Mouse (Mus musculus): Measurements from ENCODE around the gene Mrpl1. TPM values are rescaled to one million over a fixed set of nuclear protein-coding genes. Genes with fewer than 3 reads are reported as not detected.

The Mrpl1 gene
- polyA plus RNA-seq, 1 experiment from 2014 or later = 24.8 TPM

DNA sequence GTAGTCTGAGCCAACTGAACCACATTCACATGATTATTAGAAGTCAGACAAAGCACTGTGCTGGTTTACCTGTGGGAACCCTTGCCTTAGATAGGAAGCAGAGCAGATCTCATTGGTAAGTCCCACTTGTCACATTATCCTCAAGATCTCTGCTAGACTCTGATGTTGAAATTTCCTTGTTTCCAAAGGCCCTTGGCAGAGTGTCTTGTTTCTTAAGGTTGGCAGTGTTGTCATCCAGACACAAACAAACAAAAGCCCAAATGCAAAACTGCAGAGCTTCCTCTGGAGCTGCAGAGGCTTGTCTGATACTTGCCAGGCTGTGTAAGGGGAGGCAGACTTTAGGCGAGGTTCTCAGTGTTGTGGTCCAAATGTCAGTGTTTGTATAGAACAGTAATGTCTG, 31.6 kb downstream of the Mrpl1 start:
- Histone ChIP-seq H3K9ac (replicated peaks) (no peak overlapping the region), H3K4me3 (replicated peaks) (no peak overlapping the region)
- ATAC-seq (ENCODE audit: insufficient number of reproducible peaks, insufficient read depth, low FRiP score, low TSS enrichment, low read depth) = no peak

DNA sequence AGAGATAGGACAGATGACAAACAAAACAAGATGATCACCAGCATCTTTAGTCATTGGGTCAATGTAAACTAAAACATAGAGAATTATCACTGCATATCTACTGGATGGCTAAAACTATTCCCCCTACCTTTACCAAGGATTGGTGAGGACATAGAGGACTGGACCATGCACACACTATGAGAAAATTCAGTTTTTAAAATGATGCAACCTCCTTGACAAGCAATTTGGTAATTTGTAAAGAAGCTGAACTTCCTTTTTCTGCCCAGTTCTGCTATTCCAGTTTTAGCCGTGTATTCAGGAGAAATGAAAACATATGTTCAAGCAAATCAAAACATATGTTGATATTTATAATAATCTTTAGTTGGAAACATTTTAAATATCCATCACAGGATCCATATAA, 35.2 kb downstream of the Mrpl1 start:
- Histone ChIP-seq H3K9ac (replicated peaks) (no peak overlapping the region), H3K4me1 (replicated peaks) (no peaks in the 10 kb centered on the region), H3K4me2 (no peak overlapping the region), H3K36me3 (peaks cover 19% of the 10 kb centered on the region), H3K27ac (no peak overlapping the region), H3K9me3 (no peaks in the 10 kb centered on the region), H3K27me3 (no peaks in the 10 kb centered on the region), H3K4me3 (replicated peaks) (no peak overlapping the region)
- 44% methylated on average over 1 of the region's 1 CpGs for WGBS
- ATAC-seq (ENCODE audit: insufficient number of reproducible peaks, insufficient read depth, low FRiP score, low TSS enrichment, low read depth) = no peak

More for the DNA sequence above, 31.6 kb downstream of the Mrpl1 start:
- H3K4me1 ChIP-seq (replicated peaks) = no peaks in the 10 kb centered on the region
- H3K27me3 ChIP-seq = no peaks in the 10 kb centered on the region
- H3K4me2 ChIP-seq = no peak overlapping the region
- WGBS = 75% methylated on average over 1 of the region's 1 CpGs
- H3K36me3 ChIP-seq = peaks cover 27% of the 10 kb centered on the region
- no peak overlapping the region for H3K27ac ChIP-seq
- no peaks in the 10 kb centered on the region for H3K9me3 ChIP-seq

DNA sequence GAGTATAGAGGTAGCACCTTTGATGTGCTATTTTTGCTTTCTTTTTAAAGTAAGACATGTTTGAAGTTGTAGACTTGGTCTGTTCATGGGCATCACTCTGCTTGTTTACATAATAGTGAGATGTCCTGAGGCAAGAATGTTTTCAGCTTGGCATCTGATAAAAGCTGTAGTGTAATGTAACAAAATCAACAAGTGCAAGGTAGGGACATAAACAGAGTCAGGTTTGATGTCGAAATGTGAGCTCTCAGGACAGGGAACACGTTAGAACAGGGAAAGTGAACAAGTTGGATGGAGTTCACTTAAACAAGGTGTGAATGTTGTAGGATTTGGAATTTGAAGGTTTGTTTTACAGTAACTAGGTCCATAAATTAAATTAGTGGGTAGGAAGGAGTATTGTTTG, 44.7 kb downstream of the Mrpl1 start:
- Histone ChIP-seq H3K27me3 (no peaks in the 10 kb centered on the region), H3K27ac (no peak overlapping the region), H3K4me3 (replicated peaks) (no peak overlapping the region), H3K4me2 (no peak overlapping the region), H3K9ac (replicated peaks) (no peak overlapping the region), H3K4me1 (replicated peaks) (peaks cover 6% of the 10 kb centered on the region; the same call in 1 of the 2 replicates), H3K9me3 (no peaks in the 10 kb centered on the region), H3K36me3 (0 out of 2 replicates have a peak, but pooled peaks cover 6% of the 10 kb centered on the region)
- WGBS = 74% methylated on average over 2 of the region's 2 CpGs
- ATAC-seq (ENCODE audit: insufficient number of reproducible peaks, insufficient read depth, low FRiP score, low TSS enrichment, low read depth) = no peak

GRCm38 (mm10) chr5:96255166-96255565, 45.9 kb downstream of the Mrpl1 start:
- 74% methylated on average over 3 of the region's 3 CpGs for WGBS
- H3K4me1 ChIP-seq (replicated peaks) = peaks cover 6% of the 10 kb centered on the region; the same call in 1 of the 2 replicates
- no peak overlapping the region for H3K27ac ChIP-seq
- no peak overlapping the region for H3K4me2 ChIP-seq
- no peaks in the 10 kb centered on the region for H3K9me3 ChIP-seq
- 0 out of 2 replicates have a peak, but pooled peaks cover 4% of the 10 kb centered on the region for H3K36me3 ChIP-seq
- no peaks in the 10 kb centered on the region for H3K27me3 ChIP-seq
- H3K4me3 ChIP-seq (replicated peaks) = no peak overlapping the region
- ATAC-seq (ENCODE audit: insufficient number of reproducible peaks, insufficient read depth, low FRiP score, low TSS enrichment, low read depth) = no peak
- H3K9ac ChIP-seq (replicated peaks) = no peak overlapping the region

DNA sequence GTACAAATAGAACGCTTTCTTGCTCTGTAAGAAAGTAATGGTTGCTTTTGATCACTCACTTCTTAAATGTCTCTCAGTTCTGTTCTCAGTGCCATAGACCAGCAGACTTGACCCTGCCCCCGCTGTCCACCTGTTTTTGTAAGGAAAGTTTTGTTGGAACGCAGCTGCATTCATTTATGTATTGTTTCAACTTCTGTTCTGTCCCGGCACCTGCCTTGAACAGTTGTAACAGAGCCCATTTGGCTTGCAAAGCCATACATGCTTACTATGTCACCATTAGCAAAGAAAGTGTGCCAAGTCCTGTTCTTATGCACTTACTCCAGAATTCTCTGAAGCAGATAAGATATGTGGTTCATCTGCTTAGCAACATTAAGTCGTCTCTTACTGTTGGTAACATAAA, 48.9 kb downstream of the Mrpl1 start:
- Histone ChIP-seq H3K27ac (no peak overlapping the region), H3K4me3 (replicated peaks) (no peak overlapping the region), H3K4me1 (replicated peaks) (peaks cover 6% of the 10 kb centered on the region; the same call in 1 of the 2 replicates), H3K4me2 (no peak overlapping the region), H3K27me3 (no peaks in the 10 kb centered on the region), H3K9ac (replicated peaks) (no peak overlapping the region), H3K36me3 (peaks cover 8% of the 10 kb centered on the region), H3K9me3 (no peaks in the 10 kb centered on the region)
- WGBS = 73% methylated on average over 5 of the region's 5 CpGs
- ATAC-seq (ENCODE audit: insufficient number of reproducible peaks, insufficient read depth, low FRiP score, low TSS enrichment, low read depth) = no peak

DNA sequence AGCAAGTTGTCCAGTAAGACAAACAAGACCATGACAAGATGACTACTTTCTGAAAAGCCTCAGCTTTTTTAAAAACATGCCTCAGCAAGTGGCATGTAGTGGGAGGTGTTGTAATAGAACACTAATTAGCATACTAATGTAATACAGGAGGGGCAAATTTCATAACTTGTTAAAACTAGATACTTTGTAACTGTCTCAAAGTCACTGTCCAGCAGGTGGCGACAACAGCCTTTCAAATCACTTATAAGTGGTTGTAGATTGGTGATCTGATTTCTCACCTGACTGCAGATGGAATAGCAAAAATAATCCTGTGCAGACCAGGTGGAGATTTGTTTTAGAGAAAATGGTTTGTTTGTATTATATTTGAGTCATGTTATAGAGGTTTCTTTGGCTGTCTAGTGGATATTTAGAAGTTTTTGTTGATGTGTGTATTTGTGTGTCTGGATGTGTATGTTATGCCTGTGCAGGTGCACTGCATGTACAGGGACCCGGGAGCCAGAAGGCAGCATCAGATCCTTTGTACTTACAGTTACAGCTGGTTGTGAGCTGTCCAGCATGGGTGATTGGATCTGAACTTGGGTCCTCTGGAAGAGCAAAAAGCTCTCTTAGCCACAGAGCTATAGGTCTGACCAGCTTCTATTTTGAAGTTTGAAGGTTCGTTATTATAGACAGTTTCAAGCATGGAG, 57.9 kb downstream of the Mrpl1 start:
- ATAC-seq (ENCODE audit: insufficient number of reproducible peaks, insufficient read depth, low FRiP score, low TSS enrichment, low read depth) = no peak
- H3K4me1 ChIP-seq (replicated peaks) = no peaks in the 10 kb centered on the region
- H3K9ac ChIP-seq (replicated peaks) = no peak overlapping the region
- H3K4me2 ChIP-seq = no peak overlapping the region
- WGBS = 63% methylated on average over 3 of the region's 3 CpGs
- H3K36me3 ChIP-seq = peaks cover 30% of the 10 kb centered on the region
- no peaks in the 10 kb centered on the region for H3K27me3 ChIP-seq
- no peak overlapping the region for H3K27ac ChIP-seq
- no peak overlapping the region for H3K4me3 ChIP-seq (replicated peaks)
- no peaks in the 10 kb centered on the region for H3K9me3 ChIP-seq

DNA sequence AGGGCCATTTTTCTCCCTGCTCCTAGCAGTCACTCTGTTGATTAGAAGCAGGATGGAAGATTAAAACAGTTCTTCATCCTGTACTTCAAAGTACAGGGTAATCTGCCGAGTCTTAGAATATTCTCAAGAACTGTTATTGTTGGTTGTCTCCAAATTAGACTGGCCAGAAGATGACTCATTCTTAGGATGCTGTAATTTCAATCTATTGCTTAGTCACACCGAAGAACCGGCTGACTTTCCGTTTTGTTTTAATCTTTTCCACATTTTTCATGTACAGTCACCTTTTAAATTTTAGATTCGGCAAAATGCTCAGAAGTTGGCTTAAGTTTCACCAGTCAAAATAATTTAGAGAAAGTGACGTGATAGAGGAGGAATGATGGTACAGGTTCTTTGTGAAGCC, 61.8 kb downstream of the Mrpl1 start:
- WGBS = 87% methylated on average over 6 of the region's 6 CpGs
- Histone ChIP-seq H3K4me2 (no peak overlapping the region), H3K4me3 (replicated peaks) (no peak overlapping the region), H3K9ac (replicated peaks) (no peak overlapping the region), H3K27me3 (no peaks in the 10 kb centered on the region), H3K36me3 (0 out of 2 replicates have a peak, but pooled peaks cover 1% of the 10 kb centered on the region), H3K9me3 (no peaks in the 10 kb centered on the region), H3K4me1 (replicated peaks) (no peaks in the 10 kb centered on the region), H3K27ac (no peak overlapping the region)
- ATAC-seq (ENCODE audit: insufficient number of reproducible peaks, insufficient read depth, low FRiP score, low TSS enrichment, low read depth) = no peak

- no peak overlapping the region for H3K4me2 ChIP-seq
- H3K9ac ChIP-seq (replicated peaks) = no peak overlapping the region
- no peaks in the 10 kb centered on the region for H3K36me3 ChIP-seq
- peaks cover 8% of the 10 kb centered on the region for H3K4me1 ChIP-seq (replicated peaks)
- H3K4me3 ChIP-seq (replicated peaks) = no peak overlapping the region
- H3K9me3 ChIP-seq = no peaks in the 10 kb centered on the region
- H3K27me3 ChIP-seq = no peaks in the 10 kb centered on the region
- no peak overlapping the region for H3K27ac ChIP-seq
- whole genome bisulfite sequencing = 24% methylated on average over 8 of the region's 8 CpGs
- no peak for ATAC-seq (ENCODE audit: insufficient number of reproducible peaks, insufficient read depth, low FRiP score, low TSS enrichment, low read depth)
Observed at GRCm38 (mm10) chr5:96305786-96306185, 96.5 kb downstream of the Mrpl1 start.

DNA sequence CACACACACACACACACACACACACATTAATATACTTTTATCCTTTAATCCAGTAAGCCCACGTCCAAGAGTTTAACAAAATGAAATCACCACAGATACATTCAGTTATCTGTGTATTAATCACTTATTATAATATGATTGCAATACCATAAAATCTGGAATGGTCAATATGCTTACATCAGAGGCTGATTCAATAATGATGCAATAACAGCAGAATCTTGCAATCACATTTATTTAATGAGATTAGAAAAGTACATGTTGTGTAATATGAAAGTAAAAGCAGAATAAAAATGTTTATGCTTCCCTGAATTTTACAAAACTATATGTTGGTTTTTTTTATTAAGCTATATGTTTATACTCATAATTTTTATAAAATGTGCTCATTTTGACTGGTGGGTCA, 97.0 kb downstream of the Mrpl1 start:
- Histone ChIP-seq H3K4me2 (no peak overlapping the region), H3K9ac (replicated peaks) (no peak overlapping the region), H3K27ac (no peak overlapping the region), H3K4me3 (replicated peaks) (no peak overlapping the region), H3K4me1 (replicated peaks) (peaks cover 11% of the 10 kb centered on the region), H3K9me3 (no peaks in the 10 kb centered on the region), H3K27me3 (no peaks in the 10 kb centered on the region), H3K36me3 (no peaks in the 10 kb centered on the region)
- WGBS = 78% methylated on average over 1 of the region's 1 CpGs
- no peak for ATAC-seq (ENCODE audit: insufficient number of reproducible peaks, insufficient read depth, low FRiP score, low TSS enrichment, low read depth)

GRCm38 (mm10) chr5:96306826-96307225, 97.5 kb downstream of the Mrpl1 start:
- no peak overlapping the region for H3K4me3 ChIP-seq (replicated peaks)
- H3K4me1 ChIP-seq (replicated peaks) = peaks cover 16% of the 10 kb centered on the region
- no peak overlapping the region for H3K27ac ChIP-seq
- no peaks in the 10 kb centered on the region for H3K9me3 ChIP-seq
- WGBS = 73% methylated on average over 5 of the region's 5 CpGs
- H3K9ac ChIP-seq (replicated peaks) = no peak overlapping the region
- H3K4me2 ChIP-seq = no peak overlapping the region
- H3K27me3 ChIP-seq = no peaks in the 10 kb centered on the region
- no peaks in the 10 kb centered on the region for H3K36me3 ChIP-seq
- no peak for ATAC-seq (ENCODE audit: insufficient number of reproducible peaks, insufficient read depth, low FRiP score, low TSS enrichment, low read depth)

DNA sequence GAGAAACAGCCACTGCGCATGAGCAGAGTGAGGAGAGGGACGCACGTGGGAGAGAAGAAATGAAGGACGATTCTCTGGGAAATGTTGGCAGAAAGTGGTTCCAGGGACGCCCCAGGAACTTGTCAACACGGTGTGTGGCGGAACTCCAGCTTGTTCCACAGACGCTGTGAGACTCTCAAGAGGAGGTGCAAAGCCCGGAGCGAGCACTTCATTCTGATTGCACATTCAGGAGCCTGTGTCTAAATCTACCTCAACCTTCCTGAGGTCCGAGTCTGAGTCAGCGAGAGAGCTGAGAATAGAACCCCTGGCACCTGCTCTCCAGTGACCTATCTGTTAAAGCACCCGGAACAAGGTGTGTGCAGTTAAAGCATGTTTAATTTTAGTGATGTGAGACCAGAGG, 98.8 kb downstream of the Mrpl1 start:
- no peak for ATAC-seq (ENCODE audit: insufficient number of reproducible peaks, insufficient read depth, low FRiP score, low TSS enrichment, low read depth)
- 89% methylated on average over 13 of the region's 13 CpGs for WGBS
- Histone ChIP-seq H3K27ac (no peak overlapping the region), H3K4me1 (replicated peaks) (peaks cover 19% of the 10 kb centered on the region), H3K27me3 (no peaks in the 10 kb centered on the region), H3K9ac (replicated peaks) (no peak overlapping the region), H3K4me3 (replicated peaks) (no peak overlapping the region), H3K4me2 (no peak overlapping the region), H3K9me3 (no peaks in the 10 kb centered on the region), H3K36me3 (no peaks in the 10 kb centered on the region)

GRCm38 (mm10) chr5:96308645-96309044, 99.4 kb downstream of the Mrpl1 start:
- ATAC-seq (ENCODE audit: insufficient number of reproducible peaks, insufficient read depth, low FRiP score, low TSS enrichment, low read depth) = no peak
- WGBS = 82% methylated on average over 5 of the region's 5 CpGs
- H3K9me3 ChIP-seq = no peaks in the 10 kb centered on the region

More at GRCm38 (mm10) chr5:96308645-96309044, 99.4 kb downstream of the Mrpl1 start:
- Histone ChIP-seq H3K36me3 (no peaks in the 10 kb centered on the region), H3K4me2 (no peak overlapping the region), H3K27ac (no peak overlapping the region), H3K9ac (replicated peaks) (no peak overlapping the region), H3K4me1 (replicated peaks) (peaks cover 19% of the 10 kb centered on the region), H3K27me3 (no peaks in the 10 kb centered on the region), H3K4me3 (replicated peaks) (no peak overlapping the region)
